Mouse (Mus musculus): ENCODE measurements at regions not wholly inside any gene's neighbourhood (a gene's known extent, or its start where the extent isn't known, plus 50 kb on each side); places are given as distances from the start of the nearest gene placed in this dataset.

GRCm38 (mm10) chr4:105912296-105912695, 122.6 kb downstream of the Gm12728 start:
- TF ChIP-seq POLR2A (IDR thresholded peaks at IDR 0.05; ENCODE audit: borderline replicate concordance, low read depth, low read length) (no peak), CTCF (IDR thresholded peaks at IDR 0.05; ENCODE audit: low read depth, low read length) (no peak)

All from bone marrow macrophage, adult 2 months (primary cell).